Mouse (Mus musculus): ENCODE measurements around the gene Kdm4a.

DNA sequence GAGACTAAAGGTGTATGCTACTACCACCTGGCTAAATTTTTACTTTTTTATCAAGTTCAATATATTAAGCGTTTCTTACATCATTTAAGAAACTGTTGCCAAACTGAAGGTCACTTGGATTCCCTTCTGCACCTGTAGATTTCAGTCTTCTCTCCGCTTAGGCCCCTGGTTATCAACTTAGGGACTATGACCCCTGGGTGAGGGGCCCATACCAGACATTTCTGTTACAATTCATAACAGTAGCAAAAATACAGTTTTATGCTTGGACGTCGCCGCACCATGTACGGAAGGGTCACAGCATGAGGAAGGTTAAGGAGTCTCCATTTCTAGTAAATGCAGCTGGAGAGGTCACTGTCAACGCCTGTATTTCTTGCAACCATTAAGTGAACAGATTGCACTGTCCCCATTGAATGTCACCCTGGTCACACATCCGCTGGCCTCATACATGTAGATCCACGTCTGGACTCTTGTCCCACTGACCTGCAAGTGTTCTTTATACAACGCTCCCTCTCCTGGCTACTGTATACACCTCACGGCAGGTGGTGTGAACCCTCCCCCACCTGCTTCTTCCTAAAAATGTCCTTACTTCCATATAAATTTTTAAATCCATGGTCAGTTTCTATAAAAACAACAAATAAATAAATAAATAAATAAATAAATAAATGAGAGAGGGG is 86.9 kb downstream of the Kdm4a start:
- TF ChIP-seq CTCF (IDR thresholded peaks at IDR 0.05; ENCODE audit: borderline replicate concordance, insufficient read depth, low read length) (no peak), POLR2A (IDR thresholded peaks at IDR 0.05; ENCODE audit: low read depth, low read length) (no peak)
